Comparison of ENCODE assay signal across 32 mouse cellular contexts in genomic region chr10:93541585-93541984, GRCm38 (mm10). TPM values are rescaled to one million over a fixed set of nuclear protein-coding genes. Genes with fewer than 3 reads are reported as not detected.
DNase-seq lines count a peak whose midpoint lies in the region; ATAC-seq and TF ChIP-seq lines count a peak whose summit lies in the region.
"Had no signal": no experiment of that assay in that cellular context is flagged by ENCODE, and none has a peak within 500 bp of the region (broad histone marks: within the 10 kb centered on the region; RNA-seq: fewer than 3 reads in every experiment).

No protein-coding gene starts in this region.

- WGBS in cerebellum, adult 2 months, result 96% methylated on average over 1 of the region's 1 CpGs

- peak; percentile 7 for ATAC-seq in activated CD4-positive, CD25-positive, alpha-beta regulatory T cell, adult 4 months
- peak; percentile 27 for ATAC-seq in megakaryocyte progenitor cell, adult 5-6 weeks (replicated peaks; ENCODE audit: poor library complexity)
- ATAC-seq: forebrain, postnatal 0 days; intestine, embryonic 16.5 days had no signal

- no peak for TF ChIP-seq CTCF in cerebellum, adult 2 months (IDR thresholded peaks at IDR 0.05; ENCODE audit: borderline replicate concordance, insufficient read depth, low read depth, low read length)

- no peak overlapping the region for H3K27ac ChIP-seq in cerebellum, adult 2 months (ENCODE audit: insufficient read depth, low read length)
- H3K27ac ChIP-seq: heart, embryonic 15.5 days; hindbrain, embryonic 15.5 days; kidney, embryonic 15.5 days; left cerebral cortex, adult 2 months; limb, embryonic 15.5 days; liver, embryonic 15.5 days; midbrain, embryonic 10.5 days had no signal

- peaks cover 4% of the 10 kb centered on the region for H3K4me1 ChIP-seq in cerebellum, adult 2 months (ENCODE audit: control insufficient read depth, insufficient read depth, low read length)

- no peak overlapping the region for H3K4me3 ChIP-seq in cerebellum, adult 2 months (replicated peaks; ENCODE audit: insufficient read depth, low read depth, low read length)
- H3K4me3 ChIP-seq: heart, embryonic 15.5 days; hindbrain, embryonic 15.5 days; kidney, embryonic 15.5 days; left cerebral cortex, adult 2 months; limb, embryonic 15.5 days; liver, embryonic 15.5 days; midbrain, embryonic 10.5 days had no signal

- no peak for TF ChIP-seq POLR2A in cerebellum, adult 2 months (IDR thresholded peaks at IDR 0.05; ENCODE audit: borderline replicate concordance, insufficient read depth, low read length)

- intact Hi-C loops in left cerebral cortex, postnatal 36 days (cut with DNase I), result no loop called here

- no peaks in the 10 kb centered on the region for H3K27me3 ChIP-seq in cerebellum, adult 2 months (ENCODE audit: control insufficient read depth, insufficient read depth, low read length)

- peak; percentile 62 for DNase-seq in 416B (ENCODE audit: low read depth)
- DNase-seq in CD4-positive helper T cell, adult 2 months (ENCODE audit: low read depth, low spot score), result peak; percentile 51
- DNase-seq in left cerebral cortex, postnatal 36 days (ENCODE audit: low spot score in 2 of 2), result no peak
- DNase-seq in gastrocnemius, postnatal 10 days, result no peak
- no peak for DNase-seq in kidney, postnatal 10 days
- no peak for DNase-seq in cerebellum, adult 2 months
- DNase-seq: adrenal gland, postnatal 10 days; cerebellum, adult 8-10 months; cerebellum, postnatal 36 days; forebrain, postnatal 0 days; heart, postnatal 4 days; layer of hippocampus, adult 9-11 months; left cerebral cortex, postnatal 4 days; lung, postnatal 4 days; right cerebral cortex, postnatal 14 days; thymus, postnatal 25 days had no signal

RNA-seq across cellular contexts. Expression of gene Ccdc38, which starts 1.2 kb away (rescaled TPM):
- 1 to 10 TPM; 1.5 to 4.2 TPM for polyA plus RNA-seq in activated CD4-positive, CD25-positive, alpha-beta regulatory T cell, adult 4 months (2017; shearing (Covaris generic))
- 0.10 and 0.12 TPM in 2 replicates for total RNA-seq in megakaryocyte progenitor cell, adult 5-6 weeks (2015)
- 0.04 and 0.20 TPM in 2 replicates for total RNA-seq in megakaryocyte progenitor cell, adult 5-6 weeks (2017)
- total RNA-seq in left cerebral cortex, postnatal 36 days (2021), result not detected
- total RNA-seq in gastrocnemius, postnatal 10 days (2021), result under 1 TPM; 0.07 to 0.09 TPM
- 0.03 TPM in 1 of 2 replicates, not detected in the other for polyA plus RNA-seq in cerebellum, adult 2 months (2012; rRNA removed)
- total RNA-seq: forebrain, postnatal 0 days; gastrocnemius, postnatal 4 days; heart, postnatal 4 days; left cerebral cortex, adult 2 months; left cerebral cortex, postnatal 4 days had no signal
- polyA plus RNA-seq: G1E; large intestine, adult 2 months had no signal

RNA-seq across cellular contexts. Expression of gene Amdhd1, which starts 1.8 kb away (rescaled TPM):
- polyA plus RNA-seq in activated CD4-positive, CD25-positive, alpha-beta regulatory T cell, adult 4 months (2017; shearing (Covaris generic)), result 1 to 10 TPM in 1 of 2 experiments, under 1 TPM in 1; 0.63 to 1.7 TPM
- total RNA-seq in megakaryocyte progenitor cell, adult 5-6 weeks (2015), result 0.17 and 0.68 TPM in 2 replicates
- total RNA-seq in megakaryocyte progenitor cell, adult 5-6 weeks (2017), result 0.07 and 0.08 TPM in 2 replicates
- total RNA-seq in left cerebral cortex, postnatal 36 days (2021), result under 1 TPM; 0.37 to 0.75 TPM
- total RNA-seq in gastrocnemius, postnatal 10 days (2021), result under 1 TPM in 1 of 2 experiments, not detected in 1; 0.18 TPM
- not detected in 2 replicates for polyA plus RNA-seq in cerebellum, adult 2 months (2012; rRNA removed)
- total RNA-seq: G1E; midbrain, postnatal 0 days had no signal
- polyA plus RNA-seq: G1E had no signal

RNA-seq across cellular contexts. Expression of gene Snrpf, which starts 47.9 kb away (rescaled TPM):
- polyA plus RNA-seq in activated CD4-positive, CD25-positive, alpha-beta regulatory T cell, adult 4 months (2017; shearing (Covaris generic)), result 10 to 100 TPM; 60.9 to 86.3 TPM
- 188 and 192 TPM in 2 replicates for total RNA-seq in megakaryocyte progenitor cell, adult 5-6 weeks (2015)
- total RNA-seq in megakaryocyte progenitor cell, adult 5-6 weeks (2017), result 284 and 295 TPM in 2 replicates
- 10 to 100 TPM; 14.9 to 17.3 TPM for total RNA-seq in left cerebral cortex, postnatal 36 days (2021)
- total RNA-seq in gastrocnemius, postnatal 10 days (2021), result 10 to 100 TPM; 14.3 to 14.9 TPM
- polyA plus RNA-seq in cerebellum, adult 2 months (2012; rRNA removed), result 49.0 and 52.2 TPM in 2 replicates

RNA-seq across cellular contexts. Expression of gene Hal, which starts 53.0 kb away (rescaled TPM):
- polyA plus RNA-seq in activated CD4-positive, CD25-positive, alpha-beta regulatory T cell, adult 4 months (2017; shearing (Covaris generic)), result 1 to 10 TPM in 1 of 2 experiments, not detected in 1; 1.5 TPM
- 0.42 and 0.71 TPM in 2 replicates for total RNA-seq in megakaryocyte progenitor cell, adult 5-6 weeks (2015)
- total RNA-seq in megakaryocyte progenitor cell, adult 5-6 weeks (2017), result 1.1 TPM in 2 replicates
- under 1 TPM in 1 of 2 experiments, not detected in 1; 0.48 TPM for total RNA-seq in left cerebral cortex, postnatal 36 days (2021)
- total RNA-seq in gastrocnemius, postnatal 10 days (2021), result under 1 TPM; 0.09 to 0.56 TPM
- 0.05 and 0.18 TPM in 2 replicates for polyA plus RNA-seq in cerebellum, adult 2 months (2012; rRNA removed)
- polyA plus RNA-seq: embryonic facial prominence, embryonic 11.5 days; forebrain, embryonic 11.5 days; G1E had no signal

Comparison
In these comparisons a context has a peak if more than half of its experiments do, and no peak if none do; other contexts are left out.
1. DNase-seq: peak in 416B (single experiment) and CD4-positive helper T cell, adult 2 months (single experiment); none in left cerebral cortex, postnatal 36 days (0 of 2), gastrocnemius, postnatal 10 days (single experiment), kidney, postnatal 10 days (single experiment) and cerebellum, adult 2 months (0 of 2).
2. RNA of gene Snrpf, which starts 47.9 kb away (total RNA-seq): 188 to 295 TPM in megakaryocyte progenitor cell, adult 5-6 weeks; 14.9 to 17.3 TPM in left cerebral cortex, postnatal 36 days and 14.3 to 14.9 TPM in gastrocnemius, postnatal 10 days; every median in the first group is over 10 times any median in the second.